Mouse (Mus musculus): ENCODE results near the gene Gtse1.

DNA sequence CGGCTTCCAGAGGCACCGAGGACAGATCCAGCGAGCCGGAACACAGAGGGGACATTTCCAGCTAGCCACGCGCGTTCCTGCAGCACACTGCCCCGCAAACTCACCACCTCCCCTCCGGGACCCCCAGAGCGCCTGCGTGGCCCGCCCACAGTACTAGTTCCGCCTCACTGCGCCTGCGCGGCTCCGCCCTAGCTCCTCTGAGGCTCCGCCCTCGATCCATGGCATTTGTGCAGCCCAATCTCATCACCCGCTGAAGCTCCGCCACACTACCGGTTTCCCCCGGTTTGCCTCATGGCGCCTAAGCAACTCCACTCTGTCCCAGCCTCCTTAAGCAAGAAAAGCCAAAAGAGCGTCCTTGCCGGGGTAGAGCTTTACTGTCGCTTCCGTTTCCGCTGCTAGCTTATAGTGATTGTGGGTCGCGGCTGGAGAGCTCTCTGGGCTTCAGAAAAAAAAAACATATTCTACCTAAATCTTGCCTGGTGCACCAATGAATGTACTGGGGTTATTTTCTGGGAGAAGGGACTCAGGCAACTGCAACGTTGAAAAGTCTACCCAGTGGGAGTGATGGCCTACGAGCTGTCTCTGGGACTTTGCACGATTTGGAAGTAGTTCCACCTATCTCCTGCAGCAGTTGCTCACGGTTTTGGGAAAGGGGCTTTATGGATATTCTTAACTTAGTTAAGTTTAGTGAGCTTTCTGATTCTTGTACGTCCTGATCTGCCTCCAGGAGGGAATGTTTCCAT is 47.8 kb upstream of the Gtse1 start, which contains the start of gene Cdpf1:
- no peak for TF ChIP-seq CTCF (IDR thresholded peaks at IDR 0.05; ENCODE audit: low read depth, low read length)
- TF ChIP-seq GATA1 (IDR thresholded peaks at IDR 0.05; ENCODE audit: borderline replicate concordance, low read length): no peak
- no peak for TF ChIP-seq TAL1 (conservative IDR thresholded peaks at IDR 0.05; ENCODE audit: low read depth, low read length)
